Mouse (Mus musculus) heart, embryonic 14.5 days (tissue): ENCODE measurements around the gene Nolc1. TPM values are rescaled to one million over a fixed set of nuclear protein-coding genes. Genes with fewer than 3 reads are reported as not detected.

Source experiments
- ATAC-seq: fragments of 200-750 bp; cut with Nextera tagmentation; 2 replicates; pipeline ENCODE4 v1.8.0; 2017; ENCODE audit warnings: low read depth, moderate TSS enrichment; ENCODE audit not compliant: insufficient number of reproducible peaks, insufficient read depth, low FRiP score
- H3K27ac ChIP-seq, 2 experiments: fragments of 200-500 bp in 1 of 2; fragments of 300-500 bp in 1 of 2; sonication (generic) in 1 of 2; replicated peaks in 1 of 2; 2 replicates each; pipeline ENCODE4 v1.5.1; 2012 to 2014; ENCODE audit warnings: low read depth in 2 of 2, low read length in 2 of 2, control low read depth in 1 of 2, mild to moderate bottlenecking in 1 of 2, mixed read lengths in 1 of 2; ENCODE audit not compliant: control insufficient read depth in 1 of 2, insufficient read depth in 1 of 2
- H3K27me3 ChIP-seq: fragments of 300-500 bp; sonication (generic); 2 replicates; pipeline ENCODE4 v1.6.1; 2014; ENCODE audit warnings: mild to moderate bottlenecking, low read length, control low read depth; ENCODE audit not compliant: control insufficient read depth, insufficient read depth
- H3K36me3 ChIP-seq: fragments of 300-500 bp; sonication (generic); 2 replicates; pipeline ENCODE4 v1.6.1; 2014; ENCODE audit warnings: mild to moderate bottlenecking, control low read depth, low read length, mixed read lengths; ENCODE audit not compliant: control insufficient read depth, insufficient read depth
- H3K4me1 ChIP-seq, 2 experiments: fragments of 200-500 bp in 1 of 2; fragments of 300-500 bp in 1 of 2; sonication (generic) in 1 of 2; 2 replicates each; pipeline ENCODE4 v1.6.1; 2012 to 2014; ENCODE audit warnings: low read length in 2 of 2, control low read depth in 1 of 2, mixed read lengths in 1 of 2; ENCODE audit not compliant: control insufficient read depth in 2 of 2, insufficient read depth in 2 of 2
- H3K4me2 ChIP-seq: fragments of 300-500 bp; sonication (generic); 2 replicates; pipeline ENCODE4 v1.6.1; 2014; ENCODE audit warnings: mild to moderate bottlenecking, low read length
- H3K4me3 ChIP-seq, 2 experiments: fragments of 200-500 bp in 1 of 2; fragments of 300-500 bp in 1 of 2; sonication (generic) in 1 of 2; 2 replicates each; pipeline ENCODE4 v1.5.1; 2012 to 2014; ENCODE audit warnings: low read length in 2 of 2, mild to moderate bottlenecking in 2 of 2, control low read depth in 1 of 2, low read depth in 1 of 2, moderate library complexity in 1 of 2; ENCODE audit not compliant: control insufficient read depth in 1 of 2, insufficient read depth in 1 of 2
- H3K9ac ChIP-seq: fragments of 300-500 bp; sonication (generic); 2 replicates; pipeline ENCODE4 v1.6.1; 2014; ENCODE audit warnings: mild to moderate bottlenecking, low read length
- H3K9me3 ChIP-seq: fragments of 300-500 bp; sonication (generic); 2 replicates; pipeline ENCODE4 v1.6.1; 2016; ENCODE audit warnings: low read length, control low read depth; ENCODE audit not compliant: control insufficient read depth
- WGBS: fragments of 180-500 bp; shearing (Covaris S2); extraction: QIAGEN DNeasy Blood & Tissue Kit; methylation state at CpG from one replicate; pipeline ENCODE4 v1.1.7; 2014; 5-methylcytosine and 5-hydroxymethylcytosine counted together
- polyA plus RNA-seq: library from polyadenylated mRNA; unstranded; fragments of >200 nt; fragmentation: Nextera tagmentation; extraction: Ambion mirVana; gene quantifications from 2 replicates; pipeline ENCODE4 v1.2.1, GENCODE M21; 2014

The Nolc1 gene
- polyA plus RNA-seq, 1 experiment from 2014 or later = 37.1 TPM

- H3K4me3 ChIP-seq = peak overlapping the region; percentile 36 to 91; a peak in 3 of 4 replicates
- WGBS = under 1% methylated on average over 11 of the region's 11 CpGs
- peaks cover 2 to 12% of the 10 kb centered on the region in 2 experiments; a peak in 3 of 4 replicates for H3K4me1 ChIP-seq
- H3K4me2 ChIP-seq = peak overlapping the region; percentile 84
- no peaks in the 10 kb centered on the region for H3K9me3 ChIP-seq
- peak overlapping the region in 1 of 2 experiments; percentile 97; a peak in 2 of 4 replicates for H3K27ac ChIP-seq
- H3K9ac ChIP-seq = peak overlapping the region; percentile 88
- ATAC-seq = peak; percentile 49
- H3K27me3 ChIP-seq = no peaks in the 10 kb centered on the region
- H3K36me3 ChIP-seq = no peaks in the 10 kb centered on the region
Observed at GRCm38 (mm10) chr19:46055752-46056387, 19.8 kb upstream of the Nolc1 start.

DNA sequence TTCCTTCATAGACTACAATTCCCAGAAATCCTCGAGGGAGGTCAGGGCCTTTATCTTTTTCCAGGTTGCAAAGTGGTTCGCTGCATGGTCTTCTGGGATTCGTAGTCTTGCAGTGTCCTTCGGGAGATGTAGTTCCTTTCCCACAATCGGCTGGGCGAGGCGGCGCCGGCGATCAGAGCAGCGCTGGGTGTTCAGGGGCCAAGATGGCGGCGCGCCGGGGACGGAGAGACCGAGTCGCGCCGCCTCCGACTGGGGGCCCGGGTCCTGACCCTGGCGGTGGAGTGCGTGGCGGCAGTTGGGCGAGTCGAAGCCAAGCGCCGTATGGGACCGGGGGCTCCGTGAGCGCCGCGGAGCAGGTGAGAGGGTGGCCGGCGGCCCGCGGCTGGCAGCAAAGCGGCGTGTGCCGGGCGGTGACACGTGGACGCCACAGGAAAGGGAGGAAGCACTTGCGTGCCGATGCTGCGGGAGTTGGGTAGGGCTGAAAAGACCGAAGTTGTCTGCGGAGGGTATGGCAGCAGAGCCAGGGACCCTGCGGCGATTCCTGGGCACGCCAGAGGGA is 19.2 kb upstream of the Nolc1 start:
- peak; percentile 90 for ATAC-seq
- Histone ChIP-seq H3K4me1 (peaks cover 2 to 12% of the 10 kb centered on the region in 2 experiments; a peak in 3 of 4 replicates), H3K9ac (peak overlapping the region; percentile 88), H3K9me3 (no peaks in the 10 kb centered on the region), H3K4me2 (peak overlapping the region; percentile 84), H3K4me3 (peak overlapping the region; percentile 77 to 91), H3K36me3 (peaks cover 5% of the 10 kb centered on the region), H3K27ac (peak overlapping the region; percentile 91 to 97), H3K27me3 (no peaks in the 10 kb centered on the region)
- under 1% methylated on average over 52 of the region's 52 CpGs for WGBS

DNA sequence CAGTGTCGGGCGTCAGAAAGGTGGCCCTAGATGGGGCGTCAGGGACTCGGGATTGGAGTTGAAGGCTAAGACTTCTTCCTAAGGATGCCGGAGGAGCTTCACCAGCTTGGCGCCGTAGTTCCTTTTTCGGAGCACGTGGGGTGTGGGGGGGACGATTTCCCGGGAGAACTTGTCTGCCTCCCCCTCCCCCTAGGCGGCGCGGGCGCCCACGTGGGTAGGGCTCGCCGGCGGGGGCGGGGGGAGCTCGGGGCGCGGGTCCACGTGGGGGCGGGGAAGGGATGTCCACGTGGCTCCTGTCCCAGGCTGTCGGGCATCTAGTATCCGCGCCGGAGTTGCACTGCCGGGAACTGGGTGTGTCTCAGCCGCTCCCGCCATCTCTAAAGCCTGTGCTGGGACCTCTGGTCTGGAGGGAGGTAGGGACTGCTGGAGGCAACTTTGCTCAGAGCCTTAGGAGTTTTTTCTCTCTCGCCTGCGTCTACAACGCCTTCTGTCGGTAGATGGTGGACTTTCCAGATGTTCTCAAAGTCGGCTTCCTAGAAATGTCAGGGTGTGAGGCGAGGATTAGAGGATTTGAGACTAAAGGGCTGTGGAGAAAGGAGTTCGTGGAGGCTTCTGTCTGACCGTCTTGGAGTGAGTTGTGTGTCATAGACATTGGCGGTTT is 18.6 kb upstream of the Nolc1 start:
- peak overlapping the region; percentile 84 for H3K4me2 ChIP-seq
- 1% methylated on average over 41 of the region's 42 CpGs for WGBS
- H3K9me3 ChIP-seq = no peaks in the 10 kb centered on the region
- peak; percentile 75 for ATAC-seq
- H3K27me3 ChIP-seq = no peaks in the 10 kb centered on the region
- peak overlapping the region; percentile 91 to 97 for H3K27ac ChIP-seq
- peaks cover 2 to 12% of the 10 kb centered on the region in 2 experiments; a peak in 3 of 4 replicates for H3K4me1 ChIP-seq
- H3K4me3 ChIP-seq = peak overlapping the region; percentile 77 to 91
- peak overlapping the region; percentile 88 for H3K9ac ChIP-seq
- peaks cover 11% of the 10 kb centered on the region for H3K36me3 ChIP-seq

- ATAC-seq = no peak
- 93% methylated on average over 7 of the region's 7 CpGs for WGBS
- H3K9ac ChIP-seq = no peak overlapping the region
Observed at GRCm38 (mm10) chr19:46058466-46058865, 17.2 kb upstream of the Nolc1 start.

GRCm38 (mm10) chr19:46060845-46061244 is 14.8 kb upstream of the Nolc1 start:
- Histone ChIP-seq H3K4me1 (peaks cover 2 to 10% of the 10 kb centered on the region in 2 experiments; a peak in 3 of 4 replicates), H3K36me3 (peaks cover 48% of the 10 kb centered on the region), H3K9ac (no peak overlapping the region), H3K27me3 (no peaks in the 10 kb centered on the region), H3K27ac (no peak overlapping the region), H3K4me2 (no peak overlapping the region), H3K9me3 (no peaks in the 10 kb centered on the region), H3K4me3 (no peak overlapping the region)
- no peak for ATAC-seq
- WGBS = 64% methylated on average over 6 of the region's 6 CpGs

More at GRCm38 (mm10) chr19:46058466-46058865, 17.2 kb upstream of the Nolc1 start:
- Histone ChIP-seq H3K9me3 (no peaks in the 10 kb centered on the region), H3K4me1 (peaks cover 2 to 12% of the 10 kb centered on the region in 2 experiments; a peak in 3 of 4 replicates), H3K4me3 (no peak overlapping the region), H3K36me3 (peaks cover 25% of the 10 kb centered on the region), H3K27ac (no peak overlapping the region), H3K4me2 (peak overlapping the region; percentile 84), H3K27me3 (no peaks in the 10 kb centered on the region)

DNA sequence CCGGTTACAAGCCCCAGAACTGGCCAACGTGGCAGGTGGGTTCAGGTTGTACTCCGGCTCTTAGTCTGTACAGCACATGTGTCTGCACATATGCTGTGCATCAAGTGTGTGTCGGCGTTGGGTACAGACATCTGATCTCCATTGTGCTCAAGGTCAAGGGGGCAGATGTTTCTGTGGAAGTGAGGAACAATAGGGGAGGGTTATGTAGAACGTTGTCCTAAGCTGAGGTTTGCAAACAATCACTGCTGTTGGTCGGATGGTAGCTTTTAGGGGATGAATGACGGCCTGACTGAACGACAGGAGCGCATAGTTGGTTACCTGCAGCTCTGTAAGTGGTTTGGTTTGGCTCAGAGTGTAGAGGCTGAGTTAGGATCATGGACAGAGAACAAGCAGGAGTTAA is 7.6 kb upstream of the Nolc1 start:
- Histone ChIP-seq H3K9me3 (no peaks in the 10 kb centered on the region), H3K27me3 (no peaks in the 10 kb centered on the region), H3K36me3 (peaks cover 99% of the 10 kb centered on the region), H3K27ac (no peak overlapping the region), H3K9ac (no peak overlapping the region), H3K4me3 (no peak overlapping the region), H3K4me2 (no peak overlapping the region), H3K4me1 (no peaks in the 10 kb centered on the region)
- 77% methylated on average over 10 of the region's 10 CpGs for WGBS
- ATAC-seq = no peak

GRCm38 (mm10) chr19:46073285-46073684 is 2.4 kb upstream of the Nolc1 start:
- H3K36me3 ChIP-seq = peaks cover 64% of the 10 kb centered on the region
- WGBS = 87% methylated on average over 7 of the region's 7 CpGs
- peaks cover 3 to 14% of the 10 kb centered on the region in 2 experiments for H3K4me1 ChIP-seq
- H3K9ac ChIP-seq = no peak overlapping the region
- no peak overlapping the region for H3K4me3 ChIP-seq
- ATAC-seq = no peak
- no peak overlapping the region for H3K4me2 ChIP-seq
- H3K9me3 ChIP-seq = no peaks in the 10 kb centered on the region
- no peak overlapping the region for H3K27ac ChIP-seq
- no peaks in the 10 kb centered on the region for H3K27me3 ChIP-seq
